Mouse (Mus musculus): ENCODE results near the gene Kbtbd13. TPM values are rescaled to one million over a fixed set of nuclear protein-coding genes. Genes with fewer than 3 reads are reported as not detected.

Gene Kbtbd13
- polyA plus RNA-seq (2016; fragmentation: Nextera tagmentation; extraction: Ambion mirVana), result 0.74 and 1.0 TPM in 2 replicates

DNA sequence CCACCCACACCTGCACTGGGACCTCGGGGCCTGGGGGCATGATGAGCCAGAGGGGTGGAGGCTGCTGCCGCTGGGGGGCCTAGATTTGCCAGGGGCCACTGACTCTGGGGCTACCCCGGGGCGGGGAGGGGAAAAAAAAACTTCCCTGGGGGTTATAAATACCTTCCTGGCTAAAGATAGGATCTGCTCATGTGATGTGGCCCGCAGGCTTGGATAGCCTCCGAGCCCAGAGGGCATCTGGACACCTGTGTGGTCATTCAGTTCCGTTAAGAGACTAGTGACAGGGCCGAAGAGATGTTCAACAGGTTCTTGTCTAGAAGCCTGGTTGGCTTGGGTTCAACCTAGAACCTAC is at the start of gene Kbtbd13:
TSS of gene Kbtbd13 (minus strand) at position 40 of the 352 bp plus-strand sequence.
- 49% methylated on average over 8 of the region's 8 CpGs for WGBS
- Histone ChIP-seq H3K9ac (peak within 1 kb of the TSS; percentile 37; the same call in 1 of the 2 replicates), H3K27ac (no peak within 1 kb of the TSS)

DNA sequence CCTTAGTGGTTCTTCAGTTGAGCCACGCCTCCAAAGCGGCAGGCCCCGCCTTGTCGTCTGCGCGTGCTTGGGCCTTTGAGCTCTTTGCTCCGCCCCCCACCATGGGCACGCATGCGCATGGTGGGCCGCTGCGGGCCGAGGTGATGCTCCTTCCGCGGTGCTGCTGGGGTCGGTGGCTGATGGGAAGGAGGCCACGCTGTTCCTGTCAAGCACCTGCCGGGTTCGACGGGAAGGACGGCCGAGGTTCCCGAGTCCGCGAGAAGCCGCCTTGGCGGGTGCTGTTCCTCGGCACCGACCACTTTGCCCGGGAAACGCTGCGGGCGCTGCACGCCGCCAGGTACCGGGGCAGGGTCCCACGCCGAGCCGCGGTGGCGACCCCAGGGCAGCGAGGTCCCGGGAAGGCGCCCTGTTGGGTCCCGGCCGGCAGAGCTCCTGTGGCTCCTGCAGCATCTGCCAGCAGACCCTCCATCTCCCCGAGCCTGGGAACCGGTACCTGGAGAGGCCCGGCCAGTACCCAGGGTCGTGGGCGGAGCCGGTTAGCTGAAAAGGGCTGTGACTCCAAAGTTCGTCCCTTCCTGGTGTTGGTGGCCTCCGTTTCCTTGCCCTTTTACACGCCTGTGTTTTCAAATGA is 44.3 kb upstream of the Kbtbd13 start, which contains the start of gene Mtfmt:
TSS of gene Mtfmt (plus strand) at position 112 of the 631 bp plus-strand sequence.
- under 1% methylated on average over 54 of the region's 54 CpGs for WGBS
- Histone ChIP-seq H3K27me3 (no peaks in the 10 kb centered on the region), H3K9ac (peak within 1 kb of the TSS; percentile 86), H3K9me3 (replicated peaks) (no peaks in the 10 kb centered on the region), H3K36me3 (peaks cover 18% of the 10 kb centered on the region), H3K4me3 (peak within 1 kb of the TSS; percentile 92), H3K4me1 (peaks cover 8% of the 10 kb centered on the region), H3K27ac (peak within 1 kb of the TSS; percentile 64; the same call in 1 of the 2 replicates), H3K4me2 (replicated peaks) (peak within 1 kb of the TSS; percentile 61)
- peak; percentile 91 for ATAC-seq (ENCODE audit: low FRiP score)

More for the DNA sequence above, at the start of gene Kbtbd13:
- H3K36me3 ChIP-seq, result no peaks in the 10 kb centered on the region
- ATAC-seq (ENCODE audit: low FRiP score), result no peak
- no peaks in the 10 kb centered on the region for H3K9me3 ChIP-seq (replicated peaks)
- H3K4me3 ChIP-seq, result peak within 1 kb of the TSS; percentile 43
- 0 out of 2 replicates have a peak, but pooled peaks cover 8% of the 10 kb centered on the region for H3K4me1 ChIP-seq
- H3K27me3 ChIP-seq, result peaks cover 51% of the 10 kb centered on the region
- peak within 1 kb of the TSS; percentile 60 for H3K4me2 ChIP-seq (replicated peaks)

DNA sequence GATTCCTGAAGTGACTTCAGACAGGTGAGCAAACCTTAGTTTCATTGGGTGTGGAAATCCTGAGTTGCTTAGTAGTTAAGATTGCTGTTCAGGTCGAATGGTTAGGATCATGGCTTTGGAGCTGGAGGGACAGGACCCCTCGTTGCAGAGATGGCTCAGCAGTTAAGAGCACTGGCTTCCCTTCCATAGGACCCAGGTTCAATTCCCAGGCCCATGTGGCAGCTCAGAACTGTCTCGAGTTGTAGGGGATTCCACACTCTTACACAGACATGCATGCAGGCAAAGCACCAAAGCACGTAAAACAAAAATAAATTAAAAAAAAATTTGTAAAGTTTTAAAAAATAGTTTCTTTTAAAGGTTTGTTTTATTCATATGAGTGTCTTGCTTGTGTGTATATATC is 43.8 kb upstream of the Kbtbd13 start:
- no peaks in the 10 kb centered on the region for H3K9me3 ChIP-seq (replicated peaks)
- ATAC-seq (ENCODE audit: low FRiP score), result peak; percentile 48; the same call in 1 of the 2 replicates
- no peak overlapping the region for H3K27ac ChIP-seq
- H3K27me3 ChIP-seq, result no peaks in the 10 kb centered on the region
- no peak overlapping the region for H3K4me2 ChIP-seq (replicated peaks)
- 77% methylated on average over 4 of the region's 4 CpGs for WGBS
- H3K9ac ChIP-seq, result no peak overlapping the region
- peaks cover 8% of the 10 kb centered on the region for H3K4me1 ChIP-seq
- H3K4me3 ChIP-seq, result no peak overlapping the region
- H3K36me3 ChIP-seq, result peaks cover 13% of the 10 kb centered on the region; the same call in 1 of the 2 replicates

DNA sequence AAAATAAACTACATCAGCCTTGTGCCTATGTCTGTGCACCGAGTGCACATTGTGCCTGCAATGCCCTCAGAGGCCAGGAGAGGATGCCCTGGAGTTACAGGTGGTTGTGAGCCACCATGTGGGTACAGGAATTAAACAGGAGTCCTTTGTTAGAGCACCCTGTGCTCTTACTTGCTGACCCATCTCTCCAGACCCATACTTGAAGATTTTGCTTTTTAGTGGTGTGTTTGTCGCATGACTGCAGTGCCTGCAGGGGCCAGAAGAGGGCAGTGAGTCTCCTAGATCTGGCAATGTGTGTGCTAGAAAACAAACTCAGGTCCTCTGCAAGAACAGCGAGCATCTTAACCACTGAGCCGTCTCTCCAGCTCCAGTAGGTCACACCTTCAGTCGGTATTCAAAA is 42.7 kb upstream of the Kbtbd13 start:
- ATAC-seq (ENCODE audit: low FRiP score), result no peak
- Histone ChIP-seq H3K4me2 (replicated peaks) (no peak overlapping the region), H3K4me3 (no peak overlapping the region), H3K27me3 (no peaks in the 10 kb centered on the region), H3K9me3 (replicated peaks) (no peaks in the 10 kb centered on the region), H3K4me1 (peaks cover 8% of the 10 kb centered on the region), H3K36me3 (peaks cover 6% of the 10 kb centered on the region; the same call in 1 of the 2 replicates), H3K27ac (no peak overlapping the region), H3K9ac (no peak overlapping the region)
- whole genome bisulfite sequencing, result 63% methylated on average over 5 of the region's 5 CpGs

DNA sequence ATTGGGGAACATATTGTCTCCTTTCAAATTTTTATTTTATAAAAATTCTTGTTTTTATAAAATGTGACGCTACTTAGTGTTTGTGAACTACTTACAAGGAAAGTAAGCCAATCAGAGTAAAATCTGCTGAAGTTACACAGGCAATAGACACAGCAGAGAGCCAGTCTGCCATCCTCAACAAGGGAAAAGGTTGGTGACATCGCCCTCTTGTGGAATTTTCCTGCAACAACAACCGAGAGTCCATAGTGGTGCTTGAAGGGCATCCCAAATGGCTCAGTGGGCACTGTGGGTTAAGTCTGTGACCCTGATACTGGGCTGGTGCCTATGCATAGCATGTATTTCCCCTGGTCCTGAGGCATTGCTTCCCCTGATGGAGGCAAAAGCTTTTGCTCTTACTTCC is 40.8 kb upstream of the Kbtbd13 start:
- Histone ChIP-seq H3K9me3 (replicated peaks) (no peaks in the 10 kb centered on the region), H3K4me1 (peaks cover 8% of the 10 kb centered on the region), H3K27ac (no peak overlapping the region), H3K4me2 (replicated peaks) (no peak overlapping the region), H3K27me3 (no peaks in the 10 kb centered on the region), H3K4me3 (no peak overlapping the region), H3K36me3 (no peaks in the 10 kb centered on the region), H3K9ac (no peak overlapping the region)
- 0% methylated on average over 3 of the region's 3 CpGs for WGBS
- no peak for ATAC-seq (ENCODE audit: low FRiP score)

DNA sequence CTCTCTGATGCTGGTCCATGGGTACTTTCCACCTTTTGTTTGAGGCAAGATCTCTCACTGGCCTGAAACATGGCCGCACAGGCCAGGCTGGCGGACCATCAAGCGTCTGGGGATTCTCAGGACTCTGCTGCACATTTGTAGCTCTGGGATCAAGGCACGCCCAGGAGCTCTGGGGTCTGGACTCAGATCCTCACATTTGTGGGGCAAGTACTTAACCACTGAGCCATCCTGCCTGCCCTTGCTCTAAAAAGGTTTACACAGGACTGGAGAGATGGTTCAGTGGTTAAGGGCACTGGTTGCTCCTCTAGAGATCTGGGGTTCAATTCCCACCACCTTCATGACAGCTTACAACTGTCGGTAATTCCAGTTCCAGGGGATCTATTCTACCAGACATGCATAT is 39.5 kb upstream of the Kbtbd13 start:
- Histone ChIP-seq H3K36me3 (no peaks in the 10 kb centered on the region), H3K4me2 (replicated peaks) (no peak overlapping the region), H3K9ac (no peak overlapping the region), H3K4me1 (no peaks in the 10 kb centered on the region), H3K9me3 (replicated peaks) (no peaks in the 10 kb centered on the region), H3K27me3 (no peaks in the 10 kb centered on the region), H3K4me3 (no peak overlapping the region), H3K27ac (no peak overlapping the region)
- WGBS, result 89% methylated on average over 5 of the region's 5 CpGs
- ATAC-seq (ENCODE audit: low FRiP score), result no peak

DNA sequence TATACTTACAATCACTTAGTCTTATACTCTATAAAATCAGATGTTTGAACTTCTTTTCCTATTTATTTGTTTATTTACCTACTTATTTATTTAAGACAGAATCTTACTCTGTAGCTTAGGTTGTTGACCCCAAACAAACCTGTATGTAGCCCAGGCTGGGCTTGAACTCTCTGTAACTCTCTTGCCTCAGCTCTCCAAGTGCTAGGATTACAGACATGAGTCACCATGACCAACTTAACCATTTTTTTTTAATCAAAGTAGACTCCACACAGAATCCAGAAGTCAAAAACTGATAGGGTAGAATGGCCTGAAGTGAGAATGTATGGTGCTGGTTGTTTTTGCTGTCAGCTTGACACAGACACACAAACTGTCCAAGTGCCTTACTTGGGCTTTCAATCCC is 38.9 kb upstream of the Kbtbd13 start:
- no peak overlapping the region for H3K4me2 ChIP-seq (replicated peaks)
- H3K4me1 ChIP-seq, result no peaks in the 10 kb centered on the region
- no peaks in the 10 kb centered on the region for H3K27me3 ChIP-seq
- H3K27ac ChIP-seq, result no peak overlapping the region
- ATAC-seq (ENCODE audit: low FRiP score), result no peak
- H3K4me3 ChIP-seq, result no peak overlapping the region
- H3K36me3 ChIP-seq, result no peaks in the 10 kb centered on the region
- H3K9me3 ChIP-seq (replicated peaks), result no peaks in the 10 kb centered on the region
- H3K9ac ChIP-seq, result no peak overlapping the region

DNA sequence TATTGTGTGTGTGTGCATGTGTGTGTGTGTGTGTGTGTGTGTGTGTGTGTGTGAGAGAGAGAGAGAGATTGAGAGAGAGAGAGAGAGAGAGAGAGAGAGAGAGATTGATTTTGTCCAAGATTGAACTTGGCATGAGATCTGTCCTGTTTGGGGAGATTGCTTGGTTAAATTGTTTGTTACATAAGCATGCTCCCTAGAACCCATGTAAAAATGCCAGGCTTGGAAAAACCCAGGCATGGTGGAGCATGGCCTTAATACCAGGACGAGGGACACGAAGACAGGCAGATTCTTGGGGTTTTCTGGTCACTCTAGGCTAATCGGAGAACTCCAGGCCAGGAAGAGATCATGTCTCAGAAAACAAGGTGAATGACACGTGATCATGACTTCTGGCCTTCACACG is 36.6 kb upstream of the Kbtbd13 start:
- ATAC-seq (ENCODE audit: low FRiP score), result no peak
- no peaks in the 10 kb centered on the region for H3K4me1 ChIP-seq
- WGBS, result 86% methylated on average over 5 of the region's 5 CpGs
- H3K27me3 ChIP-seq, result no peaks in the 10 kb centered on the region; the same call in 1 of the 2 replicates
- H3K9me3 ChIP-seq (replicated peaks), result no peaks in the 10 kb centered on the region
- H3K4me2 ChIP-seq (replicated peaks), result no peak overlapping the region
- no peaks in the 10 kb centered on the region for H3K36me3 ChIP-seq
- H3K4me3 ChIP-seq, result no peak overlapping the region
- no peak overlapping the region for H3K9ac ChIP-seq
- H3K27ac ChIP-seq, result no peak overlapping the region

DNA sequence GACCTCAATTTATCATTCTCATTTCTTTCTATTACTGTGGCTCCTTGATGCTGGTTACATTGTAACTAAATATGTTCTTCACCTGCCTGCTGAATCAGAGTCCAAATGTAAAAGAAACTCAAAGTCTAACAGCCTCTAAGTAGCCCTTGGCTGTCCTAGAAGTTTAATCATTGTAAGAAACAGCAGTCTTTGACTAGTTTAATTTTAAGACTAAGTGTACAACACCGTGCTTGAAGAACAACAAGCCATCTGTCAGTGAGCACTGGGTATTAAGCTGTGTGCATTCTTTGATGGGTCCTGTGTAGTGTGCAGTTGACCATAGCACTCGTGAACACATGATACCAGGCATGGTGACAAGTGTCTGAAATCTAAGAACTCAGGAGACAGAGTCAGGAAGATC is 36.1 kb upstream of the Kbtbd13 start:
- Histone ChIP-seq H3K4me2 (replicated peaks) (no peak overlapping the region), H3K4me1 (no peaks in the 10 kb centered on the region), H3K27ac (no peak overlapping the region), H3K9me3 (replicated peaks) (no peaks in the 10 kb centered on the region), H3K9ac (no peak overlapping the region), H3K4me3 (no peak overlapping the region), H3K27me3 (no peaks in the 10 kb centered on the region; the same call in 1 of the 2 replicates), H3K36me3 (no peaks in the 10 kb centered on the region)
- ATAC-seq (ENCODE audit: low FRiP score), result no peak
- 80% methylated on average over 2 of the region's 2 CpGs for WGBS

DNA sequence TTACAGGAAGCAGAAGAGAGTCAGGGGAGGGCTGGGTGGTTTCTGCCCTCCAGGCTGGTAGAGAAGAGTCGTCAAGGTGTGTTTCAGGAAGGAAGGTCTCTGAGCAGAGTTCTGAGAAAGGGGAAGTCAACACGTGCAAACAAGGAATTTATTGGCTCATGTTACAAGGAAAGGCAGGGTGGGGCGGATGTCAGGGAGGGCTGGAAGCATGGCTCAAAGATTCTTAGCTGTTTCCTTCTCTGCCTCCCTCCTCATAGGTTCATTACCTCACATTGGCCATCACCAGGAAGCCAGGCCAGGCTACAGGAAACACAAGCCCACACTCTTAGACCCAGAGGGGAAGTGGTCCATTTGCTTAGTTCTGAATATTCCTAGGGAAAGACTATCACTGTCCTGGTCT is 32.9 kb upstream of the Kbtbd13 start:
- Histone ChIP-seq H3K4me3 (no peak overlapping the region), H3K9ac (no peak overlapping the region), H3K4me2 (replicated peaks) (no peak overlapping the region), H3K4me1 (no peaks in the 10 kb centered on the region), H3K27ac (no peak overlapping the region), H3K36me3 (no peaks in the 10 kb centered on the region), H3K9me3 (replicated peaks) (no peaks in the 10 kb centered on the region), H3K27me3 (no peaks in the 10 kb centered on the region; the same call in 1 of the 2 replicates)
- 51% methylated on average over 3 of the region's 3 CpGs for WGBS
- ATAC-seq (ENCODE audit: low FRiP score), result no peak

DNA sequence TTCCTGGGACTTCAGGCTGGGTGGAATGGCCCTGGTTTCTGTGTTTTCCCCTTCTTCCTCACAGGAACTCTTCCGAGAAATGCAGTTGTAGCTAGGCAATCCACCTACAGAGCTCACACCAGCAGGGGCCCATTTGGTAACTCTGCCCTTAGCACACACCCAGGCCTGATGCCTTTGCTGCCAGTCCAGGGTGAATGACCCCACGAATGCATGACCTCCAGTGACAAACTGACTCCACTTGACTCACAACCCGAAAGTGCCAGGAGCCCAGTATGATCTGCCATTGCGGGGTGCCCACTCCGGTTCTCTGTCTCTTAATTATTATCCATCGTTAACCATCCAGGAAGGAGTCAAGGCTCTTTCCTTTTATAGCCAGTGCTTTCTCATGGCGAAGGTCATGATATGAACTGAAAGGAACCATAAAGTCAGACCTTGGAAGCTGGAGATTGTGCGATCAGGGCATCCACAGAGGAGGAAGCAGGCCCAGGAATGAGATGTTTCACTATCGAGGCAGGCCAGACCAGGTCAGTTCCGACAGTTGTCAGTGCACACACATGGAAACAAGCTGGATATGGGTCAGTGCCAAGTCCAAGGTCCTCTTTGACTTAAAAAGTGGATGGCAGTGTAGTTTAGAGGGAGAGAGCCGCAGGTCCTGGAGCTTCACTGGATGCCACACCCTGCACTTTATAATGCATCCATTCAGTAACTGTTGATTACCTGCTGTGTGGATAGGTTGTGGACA is 31.5 kb upstream of the Kbtbd13 start, which contains the start of gene Slc51b:
TSS of gene Slc51b (minus strand) at position 196 of the 742 bp plus-strand sequence.
- ATAC-seq (ENCODE audit: low FRiP score), result no peak
- Histone ChIP-seq H3K36me3 (no peaks in the 10 kb centered on the region), H3K4me2 (replicated peaks) (no peak within 1 kb of the TSS), H3K9me3 (replicated peaks) (no peaks in the 10 kb centered on the region), H3K4me3 (no peak within 1 kb of the TSS), H3K4me1 (no peaks in the 10 kb centered on the region), H3K9ac (no peak within 1 kb of the TSS), H3K27ac (no peak within 1 kb of the TSS), H3K27me3 (no peaks in the 10 kb centered on the region; the same call in 1 of the 2 replicates)
- 82% methylated on average over 11 of the region's 11 CpGs for WGBS

DNA sequence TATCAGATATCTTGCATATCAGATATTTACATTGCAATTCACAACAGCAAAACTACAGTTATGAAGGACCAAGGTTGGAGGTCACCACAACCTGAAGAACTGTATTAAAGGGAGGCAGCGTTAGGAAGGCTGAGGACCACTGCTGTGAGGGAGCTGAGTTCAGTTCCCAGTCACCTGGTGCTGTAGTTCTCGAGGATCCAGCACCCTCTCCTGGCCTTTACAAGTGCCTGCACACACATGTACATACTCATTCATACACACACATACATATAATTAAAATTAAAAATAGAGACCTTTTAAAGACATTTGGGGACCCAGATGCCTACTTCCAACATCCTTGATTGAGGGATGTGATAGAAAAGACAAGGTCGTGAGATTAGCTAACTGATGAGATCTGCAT is 28.2 kb upstream of the Kbtbd13 start:
- Histone ChIP-seq H3K27ac (no peak overlapping the region), H3K4me2 (replicated peaks) (no peak overlapping the region), H3K27me3 (no peaks in the 10 kb centered on the region; the same call in 1 of the 2 replicates), H3K36me3 (no peaks in the 10 kb centered on the region), H3K9ac (no peak overlapping the region), H3K4me1 (no peaks in the 10 kb centered on the region), H3K9me3 (replicated peaks) (no peaks in the 10 kb centered on the region), H3K4me3 (no peak overlapping the region)
- 76% methylated on average over 3 of the region's 3 CpGs for WGBS
- no peak for ATAC-seq (ENCODE audit: low FRiP score)
